Mouse (Mus musculus): ENCODE data around the gene Cib4. TPM values are rescaled to one million over a fixed set of nuclear protein-coding genes. Genes with fewer than 3 reads are reported as not detected.

Gene Cib4
- total RNA-seq, 2 experiments from 2014 or later, result not detected

DNA sequence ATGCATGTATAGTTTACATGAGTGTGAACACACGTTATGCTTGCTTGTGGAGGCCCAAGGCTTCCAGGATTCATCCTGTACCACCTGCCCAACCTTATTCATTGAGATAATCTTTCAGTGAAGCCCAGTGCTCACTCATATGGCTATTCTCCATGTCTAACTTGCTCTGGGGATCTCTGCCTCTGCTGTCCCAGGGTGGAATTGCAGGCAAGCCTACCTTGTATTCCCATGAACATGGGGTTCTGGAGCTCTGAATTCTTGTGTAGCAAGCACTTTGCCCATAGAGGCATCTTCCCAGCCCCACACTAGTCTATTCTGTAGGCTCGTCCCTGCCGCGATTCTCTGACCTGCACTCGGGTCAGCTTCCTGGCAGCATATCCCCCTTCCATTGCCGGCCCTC, 89.6 kb downstream of the Cib4 start:
- intact Hi-C loops (cut with DNase I), result no loop called here

DNA sequence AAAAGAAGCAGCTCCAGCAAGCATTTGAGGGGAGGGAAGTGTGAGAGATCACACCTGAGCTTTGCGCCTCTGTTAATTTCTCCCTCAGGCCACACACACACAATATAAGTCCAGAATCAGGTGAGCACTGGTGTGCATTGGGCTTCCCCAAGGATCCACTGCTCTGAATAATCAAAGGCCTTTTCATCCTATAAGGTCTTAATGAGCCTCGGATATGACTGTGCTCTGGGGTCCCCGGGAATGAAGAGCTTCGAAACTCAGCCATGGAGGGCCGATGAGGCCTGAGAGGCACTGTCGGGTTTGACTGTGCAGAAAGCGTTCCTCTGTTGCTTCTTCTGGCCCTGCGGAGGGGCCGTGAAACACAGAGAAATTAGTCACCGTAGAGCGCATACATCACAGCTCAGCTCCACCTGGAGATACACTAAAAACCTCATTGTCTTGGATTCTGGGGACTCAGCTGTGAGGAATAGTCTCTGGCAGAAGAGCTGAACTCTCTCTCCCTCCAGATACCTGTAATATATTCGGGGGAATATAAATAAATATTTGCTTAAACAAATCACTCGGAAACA, 101.2 kb downstream of the Cib4 start:
- intact Hi-C loops (cut with DNase I), result no loop called here
- no peak for DNase-seq

More for the DNA sequence above, 89.6 kb downstream of the Cib4 start:
- no peak for DNase-seq

DNA sequence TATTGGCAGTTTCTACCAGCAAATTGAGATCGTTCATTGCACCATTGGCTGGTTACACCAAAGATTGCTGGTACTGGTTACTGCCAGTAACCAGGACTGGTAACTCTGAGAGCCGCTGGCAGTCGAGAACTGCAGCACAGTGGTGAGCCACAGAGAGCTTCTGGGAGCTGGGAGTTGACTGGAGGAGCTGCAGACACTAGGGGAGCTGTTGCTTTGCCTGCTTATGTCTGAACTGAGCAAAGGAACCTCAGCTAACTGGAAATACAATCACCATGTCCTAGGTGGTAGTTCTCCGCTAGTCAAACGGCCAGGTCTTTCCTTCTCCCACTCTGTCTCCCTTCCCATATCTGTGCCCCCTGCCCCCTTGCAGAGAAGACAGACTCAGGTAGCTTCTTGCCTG, 103.4 kb downstream of the Cib4 start:
- DNase-seq, result no peak
- intact Hi-C loops (cut with DNase I), result no loop called here

DNA sequence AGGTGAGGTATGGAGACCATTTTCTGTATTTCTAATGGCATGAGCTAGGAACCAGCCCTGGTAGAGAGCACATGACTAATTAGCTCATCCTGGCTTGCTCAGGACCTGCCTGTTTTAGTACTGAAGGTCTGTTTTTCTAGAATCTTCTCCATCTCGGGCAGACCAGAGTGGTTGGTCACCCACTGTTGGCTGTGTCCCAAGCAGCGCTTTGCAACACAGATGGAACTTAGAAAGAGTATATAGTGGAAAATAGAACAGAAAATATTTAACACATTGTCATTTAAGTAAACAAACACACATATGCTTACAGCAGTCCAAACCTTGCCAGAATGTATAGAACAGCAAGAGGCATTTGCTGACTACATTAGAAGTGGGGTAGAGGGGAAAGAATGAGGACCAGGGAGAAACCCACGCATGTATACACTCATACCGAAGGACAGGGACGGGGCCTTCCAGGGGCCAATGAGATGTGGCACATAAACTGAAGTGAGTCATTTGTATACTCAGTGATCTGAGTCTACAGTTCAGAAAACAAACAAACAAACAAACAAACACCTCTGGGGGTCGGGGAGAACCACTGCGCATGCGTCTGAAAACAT, 105.2 kb downstream of the Cib4 start:
- intact Hi-C loops (cut with DNase I), result no loop called here
- no peak for DNase-seq

DNA sequence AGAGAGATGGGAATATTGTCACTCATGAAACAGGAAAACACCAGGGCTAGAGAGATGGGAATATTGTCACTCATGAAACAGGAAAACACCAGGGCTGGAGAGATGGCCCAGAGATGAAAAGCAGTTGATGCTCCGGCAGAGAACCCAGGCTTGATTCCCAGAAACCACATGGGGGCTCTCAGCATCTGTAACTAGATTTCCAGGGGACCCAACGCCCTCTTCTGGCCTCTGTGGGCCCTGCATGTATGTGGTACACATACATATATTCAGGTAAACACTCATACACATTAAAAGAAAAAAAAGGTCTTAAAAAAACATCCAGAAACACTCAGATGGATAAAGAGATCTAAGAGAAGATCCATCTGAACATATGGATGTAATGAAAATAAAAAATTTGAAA, 106.7 kb downstream of the Cib4 start:
- DNase-seq, result no peak
- intact Hi-C loops (cut with DNase I), result no loop called here

Other genes starting within 250 kb of the Cib4 start
- gene Otof, start 83.9 kb downstream of the Cib4 start, total RNA-seq (2021), result under 1 TPM; 0.05 to 0.18 TPM
- gene 1700001C02Rik, start 79.8 kb downstream of the Cib4 start, total RNA-seq (2021), result not detected
- gene Kcnk3, start 42.3 kb upstream of the Cib4 start, total RNA-seq (2021), result under 1 TPM; 0.44 to 0.46 TPM
- gene Slc35f6, start 102.1 kb upstream of the Cib4 start, total RNA-seq (2021), result 10 to 100 TPM; 11.3 to 12.6 TPM
- gene Cenpa, start 120.9 kb upstream of the Cib4 start, total RNA-seq (2021), result 1 to 10 TPM; 3.2 to 3.8 TPM
- 1 to 10 TPM; 1.4 to 2.2 TPM for gene Dpysl5, start 165.7 kb upstream of the Cib4 start, total RNA-seq (2021)

Data from gastrocnemius, postnatal 36 days (tissue).